Mouse (Mus musculus) hindbrain, postnatal 0 days (tissue): Measurements from ENCODE around the gene Cfap45. TPM values are rescaled to one million over a fixed set of nuclear protein-coding genes. Genes with fewer than 3 reads are reported as not detected.

Experiments
- ATAC-seq: fragments of 200-750 bp; cut with Nextera tagmentation; 2 replicates; pipeline ENCODE4 v1.8.0; 2017; ENCODE audit warnings: mild to moderate bottlenecking, moderate TSS enrichment, moderate library complexity
- DNase-seq: peaks from one replicate; pipeline ENCODE4 v3.0.0-alpha.2; 2015; ENCODE audit warnings: low spot score
- H3K27ac ChIP-seq: fragments of 300-500 bp; sonication (generic); 2 replicates; pipeline ENCODE4 v1.5.1; 2014; ENCODE audit warnings: mild to moderate bottlenecking
- H3K27me3 ChIP-seq: fragments of 300-500 bp; sonication (generic); 2 replicates; pipeline ENCODE4 v1.6.1; 2014; ENCODE audit warnings: low read length, mixed read lengths; ENCODE audit not compliant: insufficient read depth
- H3K36me3 ChIP-seq: fragments of 300-500 bp; sonication (generic); 2 replicates; pipeline ENCODE4 v1.6.1; 2014; ENCODE audit warnings: low read length, mixed read lengths; ENCODE audit not compliant: insufficient read depth
- H3K4me1 ChIP-seq: fragments of 300-500 bp; sonication (generic); 2 replicates; pipeline ENCODE4 v1.6.1; 2014; ENCODE audit warnings: antibody characterized with exemption, low read length, mixed read lengths; ENCODE audit not compliant: insufficient read depth
- H3K4me2 ChIP-seq: fragments of 300-500 bp; sonication (generic); 2 replicates; pipeline ENCODE4 v1.6.1; 2014; ENCODE audit warnings: low read depth, mild to moderate bottlenecking, low read length, moderate library complexity, mixed read lengths
- H3K4me3 ChIP-seq: fragments of 300-500 bp; sonication (generic); 2 replicates; pipeline ENCODE4 v1.5.1; 2014; ENCODE audit warnings: low read length
- H3K9ac ChIP-seq: fragments of 300-500 bp; sonication (generic); replicated peaks from 2 replicates; pipeline ENCODE4 v1.6.1; 2014; ENCODE audit warnings: mild to moderate bottlenecking, low read length, moderate library complexity, mixed read lengths
- H3K9me3 ChIP-seq: fragments of 300-500 bp; sonication (generic); 2 replicates; pipeline ENCODE4 v1.6.1; 2016; ENCODE audit warnings: low read length, mixed read lengths
- CTCF ChIP-seq: IDR thresholded peaks from 2 replicates; pipeline ENCODE4 v1.5.1; 2016; ENCODE audit warnings: antibody characterized with exemption, control low read depth, low read depth
- WGBS: fragments of 180-500 bp; shearing (Covaris S2); extraction: QIAGEN DNeasy Blood & Tissue Kit; methylation state at CpG from one replicate; pipeline ENCODE4 v1.1.7; 2014; 5-methylcytosine and 5-hydroxymethylcytosine counted together
- polyA plus RNA-seq: library from polyadenylated mRNA; unstranded; fragments of >200 nt; fragmentation: Nextera tagmentation; extraction: Ambion mirVana; gene quantifications from 2 replicates; pipeline ENCODE4 v1.2.1, GENCODE M21; 2015
- total RNA-seq: library from RNA; depleted of rRNA; stranded (reverse); fragments of >200 nt; gene quantifications from 2 replicates; pipeline ENCODE4 v1.2.3, GENCODE M21; 2014

The Cfap45 gene
- total and polyA plus RNA-seq, 2 experiments from 2014 or later: 1.2 to 3.7 TPM

DNA sequence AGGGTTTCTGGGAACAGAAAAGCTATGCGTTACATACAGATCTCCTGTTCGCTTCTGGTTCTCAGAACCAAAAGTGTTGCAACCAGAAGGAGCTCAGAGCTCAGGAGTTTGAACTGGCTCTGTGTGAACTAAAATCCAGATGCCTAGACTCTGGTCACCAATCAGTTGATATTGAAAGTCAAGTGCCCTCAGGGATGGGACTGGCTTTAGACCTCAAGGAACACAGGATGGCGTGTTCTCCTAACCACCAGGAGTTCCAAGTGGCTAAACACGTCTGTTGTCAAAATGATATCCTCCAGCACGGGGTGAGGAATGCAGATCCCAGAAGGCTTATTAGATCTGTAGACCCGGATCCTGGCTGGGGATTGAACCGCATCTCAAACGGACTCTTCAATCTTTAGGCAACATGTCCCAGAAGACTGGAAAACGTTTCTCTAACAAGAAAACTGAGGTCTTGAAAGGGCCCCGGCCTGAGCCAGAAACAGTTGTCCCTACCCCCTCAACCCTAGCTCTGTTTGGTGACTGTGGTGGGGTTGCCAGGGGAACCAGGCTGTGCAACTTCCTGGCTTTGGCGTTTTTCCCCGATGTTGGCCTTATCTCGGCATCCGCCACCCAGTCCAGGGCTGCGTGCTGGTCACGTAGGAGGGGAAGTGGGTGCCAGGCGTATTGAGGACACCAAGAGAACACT lies 6.9 kb upstream of the Cfap45 start:
- Histone ChIP-seq H3K4me1 (no peaks in the 10 kb centered on the region; the same call in none of the 2 replicates), H3K27me3 (no peaks in the 10 kb centered on the region), H3K4me2 (no peak overlapping the region), H3K4me3 (no peak overlapping the region), H3K27ac (peak overlapping the region; percentile 13; the same call in 1 of the 2 replicates), H3K9ac (no peak overlapping the region), H3K36me3 (no peaks in the 10 kb centered on the region), H3K9me3 (no peaks in the 10 kb centered on the region)
- no peak for DNase-seq
- 68% methylated on average over 17 of the region's 17 CpGs for whole genome bisulfite sequencing
- no peak for ATAC-seq
- TF ChIP-seq CTCF: no peak

GRCm38 (mm10) chr1:172514213-172514529 lies 6.4 kb upstream of the Cfap45 start:
- H3K36me3 ChIP-seq: no peaks in the 10 kb centered on the region
- no peak for ATAC-seq
- no peak for DNase-seq
- no peaks in the 10 kb centered on the region for H3K9me3 ChIP-seq
- H3K9ac ChIP-seq: no peak overlapping the region
- no peak overlapping the region for H3K4me3 ChIP-seq
- H3K27me3 ChIP-seq: no peaks in the 10 kb centered on the region
- no peak overlapping the region for H3K27ac ChIP-seq
- no peak for TF ChIP-seq CTCF
- 69% methylated on average over 4 of the region's 4 CpGs for WGBS
- no peak overlapping the region for H3K4me2 ChIP-seq
- H3K4me1 ChIP-seq: no peaks in the 10 kb centered on the region; the same call in none of the 2 replicates

- Histone ChIP-seq H3K4me2 (no peak overlapping the region), H3K27ac (no peak overlapping the region), H3K27me3 (no peaks in the 10 kb centered on the region), H3K4me1 (no peaks in the 10 kb centered on the region; the same call in none of the 2 replicates), H3K9ac (no peak overlapping the region), H3K4me3 (no peak overlapping the region), H3K9me3 (no peaks in the 10 kb centered on the region), H3K36me3 (no peaks in the 10 kb centered on the region)
- DNase-seq (no peak), ATAC-seq (no peak)
- no peak for TF ChIP-seq CTCF
- 74% methylated on average over 7 of the region's 7 CpGs for WGBS
Observed at GRCm38 (mm10) chr1:172514551-172515268, 5.9 kb upstream of the Cfap45 start.

DNA sequence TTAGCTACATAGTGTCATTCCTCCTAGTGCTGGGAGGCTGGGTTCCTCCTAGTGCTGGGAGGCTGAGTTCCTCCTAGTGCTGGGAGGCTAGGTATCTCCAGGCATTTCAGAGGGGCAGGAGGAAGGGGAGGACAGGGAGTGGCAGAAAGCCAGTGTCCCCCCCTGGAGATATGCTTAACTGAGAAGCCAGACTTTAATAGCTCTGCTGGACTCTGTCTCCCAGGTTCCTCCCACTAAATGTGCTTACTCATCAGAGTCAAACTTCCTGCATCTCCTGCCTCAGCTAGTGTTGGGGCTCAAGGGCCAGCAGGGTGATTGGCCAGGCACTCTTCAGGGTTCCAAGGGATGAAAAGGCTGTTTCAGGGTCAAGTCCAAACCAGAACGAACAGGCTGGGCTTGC lies 5.2 kb upstream of the Cfap45 start:
- DNase-seq (no peak), ATAC-seq (no peak)
- 44% methylated on average over 1 of the region's 1 CpGs for WGBS
- Histone ChIP-seq H3K4me1 (no peaks in the 10 kb centered on the region; the same call in none of the 2 replicates), H3K27ac (no peak overlapping the region), H3K36me3 (no peaks in the 10 kb centered on the region), H3K27me3 (no peaks in the 10 kb centered on the region), H3K4me3 (no peak overlapping the region), H3K9ac (no peak overlapping the region), H3K9me3 (no peaks in the 10 kb centered on the region), H3K4me2 (no peak overlapping the region)
- no peak for TF ChIP-seq CTCF

DNA sequence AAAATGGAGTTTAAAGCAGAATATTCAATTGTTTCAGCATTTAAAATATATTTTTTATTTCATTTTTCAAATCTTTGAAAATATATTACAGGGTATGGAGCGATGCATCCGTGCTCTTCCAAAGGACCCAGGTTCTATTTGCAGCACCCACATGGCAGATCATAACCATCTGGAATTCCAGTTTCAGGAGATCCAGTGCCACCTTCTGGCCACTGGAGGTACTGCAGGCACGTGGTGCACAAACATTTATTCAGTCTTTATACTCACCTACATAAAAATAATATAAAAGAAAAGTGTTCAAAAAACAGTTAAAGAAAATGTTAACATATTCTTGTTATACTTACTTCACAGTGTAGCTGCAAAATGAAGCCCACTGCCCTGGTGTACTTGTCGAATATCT lies 2.6 kb upstream of the Cfap45 start:
- no peaks in the 10 kb centered on the region for H3K27me3 ChIP-seq
- TF ChIP-seq CTCF: peak; percentile 59

DNA sequence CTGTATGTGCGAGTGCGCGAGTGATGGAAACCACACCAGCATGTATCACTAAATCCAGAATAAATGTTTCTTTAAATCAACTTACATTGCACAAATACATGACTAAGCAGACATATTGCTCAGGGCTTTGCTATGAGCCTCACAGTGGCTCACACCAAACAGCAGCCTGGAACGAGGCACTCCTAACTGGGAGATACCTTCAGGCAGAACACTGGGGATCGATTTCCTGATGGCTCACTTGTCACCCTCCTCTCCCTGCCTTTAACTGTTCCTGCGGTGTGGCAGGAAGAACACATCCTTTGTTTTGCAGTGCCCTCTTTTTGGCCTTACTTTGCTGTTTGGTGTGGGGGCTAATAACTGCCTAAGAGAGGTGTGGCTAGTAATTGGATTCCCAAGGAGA lies 957 bp upstream of the Cfap45 start:
- no peak overlapping the region for H3K27ac ChIP-seq
- H3K36me3 ChIP-seq: no peaks in the 10 kb centered on the region
- H3K9me3 ChIP-seq: no peaks in the 10 kb centered on the region
- DNase-seq (no peak), ATAC-seq (no peak)
- TF ChIP-seq CTCF: no peak
- H3K9ac ChIP-seq: no peak overlapping the region
- no peaks in the 10 kb centered on the region for H3K27me3 ChIP-seq
- WGBS: 68% methylated on average over 6 of the region's 6 CpGs
- no peaks in the 10 kb centered on the region for H3K4me1 ChIP-seq
- H3K4me3 ChIP-seq: no peak overlapping the region
- no peak overlapping the region for H3K4me2 ChIP-seq

More for the DNA sequence above, 2.6 kb upstream of the Cfap45 start:
- Histone ChIP-seq H3K4me2 (no peak overlapping the region), H3K9ac (no peak overlapping the region), H3K4me3 (no peak overlapping the region), H3K36me3 (no peaks in the 10 kb centered on the region), H3K27ac (no peak overlapping the region), H3K4me1 (no peaks in the 10 kb centered on the region; the same call in 1 of the 2 replicates), H3K9me3 (no peaks in the 10 kb centered on the region)
- DNase-seq (no peak), ATAC-seq (no peak)
- WGBS: 77% methylated on average over 4 of the region's 4 CpGs

DNA sequence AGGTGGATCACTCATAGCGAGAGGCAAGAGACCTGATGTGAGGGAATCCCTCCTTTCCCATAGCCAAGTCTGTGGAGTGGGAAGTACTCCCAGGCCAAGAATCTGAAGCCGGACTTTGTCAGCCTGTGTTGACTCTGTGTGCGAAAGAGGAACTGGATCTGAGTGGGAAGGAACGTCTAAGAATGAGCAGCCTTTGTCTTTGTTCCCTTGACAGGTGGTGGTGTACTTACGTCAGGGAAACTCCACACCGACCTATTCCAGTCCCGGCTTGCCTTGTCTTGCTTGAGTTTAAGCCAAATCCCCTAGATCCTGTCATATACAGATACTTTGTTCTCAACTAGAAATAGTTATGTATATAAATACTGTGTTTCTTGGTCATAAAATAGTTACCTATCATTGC lies 1.9 kb downstream of the Cfap45 start:
- no peak overlapping the region for H3K4me2 ChIP-seq
- 72% methylated on average over 7 of the region's 7 CpGs for WGBS
- no peak for TF ChIP-seq CTCF
- DNase-seq: no peak
- H3K4me3 ChIP-seq: no peak overlapping the region
- H3K27ac ChIP-seq: no peak overlapping the region
- H3K36me3 ChIP-seq: no peaks in the 10 kb centered on the region
- H3K4me1 ChIP-seq: no peaks in the 10 kb centered on the region
- no peaks in the 10 kb centered on the region for H3K27me3 ChIP-seq
- H3K9me3 ChIP-seq: no peaks in the 10 kb centered on the region
- ATAC-seq: no peak
- no peak overlapping the region for H3K9ac ChIP-seq
